Mouse (Mus musculus): ENCODE measurements around the gene Ifnk. TPM values are rescaled to one million over a fixed set of nuclear protein-coding genes. Genes with fewer than 3 reads are reported as not detected.

Gene Ifnk
- polyA plus RNA-seq, 1 experiment from 2014 or later = 0.36 TPM

- no peak overlapping the region for H3K4me2 ChIP-seq (ENCODE audit: low read depth, low read length)
- H3K4me3 ChIP-seq (ENCODE audit: low read depth, low read length) = no peak overlapping the region
- H3K9ac ChIP-seq (replicated peaks; ENCODE audit: low read length) = no peak overlapping the region
- no peaks in the 10 kb centered on the region for H3K4me1 ChIP-seq (ENCODE audit: control insufficient read depth, insufficient read depth, low read length)
- no peaks in the 10 kb centered on the region for H3K27me3 ChIP-seq (ENCODE audit: control insufficient read depth, insufficient read depth, low read length)
- WGBS = 72% methylated on average over 6 of the region's 6 CpGs
- H3K27ac ChIP-seq (replicated peaks; ENCODE audit: low read depth, low read length) = no peak overlapping the region
- no peaks in the 10 kb centered on the region for H3K9me3 ChIP-seq (replicated peaks; ENCODE audit: control insufficient read depth, low read length)
- DNase-seq (ENCODE audit: low spot score) (no peak), ATAC-seq (replicated peaks; ENCODE audit: insufficient number of reproducible peaks, low FRiP score, low TSS enrichment, low read depth) (no peak)
- H3K36me3 ChIP-seq (replicated peaks; ENCODE audit: control insufficient read depth, insufficient read depth, low read depth, low read length) = no peaks in the 10 kb centered on the region
Observed at GRCm38 (mm10) chr4:35130411-35130948, 21.4 kb upstream of the Ifnk start.

- Histone ChIP-seq H3K36me3 (replicated peaks; ENCODE audit: control insufficient read depth, insufficient read depth, low read depth, low read length) (no peaks in the 10 kb centered on the region), H3K9me3 (replicated peaks; ENCODE audit: control insufficient read depth, low read length) (no peaks in the 10 kb centered on the region), H3K9ac (replicated peaks; ENCODE audit: low read length) (no peak overlapping the region), H3K4me2 (ENCODE audit: low read depth, low read length) (no peak overlapping the region), H3K4me3 (ENCODE audit: low read depth, low read length) (no peak overlapping the region), H3K27me3 (ENCODE audit: control insufficient read depth, insufficient read depth, low read length) (no peaks in the 10 kb centered on the region), H3K4me1 (ENCODE audit: control insufficient read depth, insufficient read depth, low read length) (peaks cover 3% of the 10 kb centered on the region; the same call in 1 of the 2 replicates), H3K27ac (replicated peaks; ENCODE audit: low read depth, low read length) (no peak overlapping the region)
- ATAC-seq (replicated peaks; ENCODE audit: insufficient number of reproducible peaks, low FRiP score, low TSS enrichment, low read depth) = no peak
- no peak for DNase-seq (ENCODE audit: low spot score)
- 83% methylated on average over 4 of the region's 4 CpGs for WGBS
Observed at GRCm38 (mm10) chr4:35131592-35131991, 20.3 kb upstream of the Ifnk start.

- no peak overlapping the region for H3K9ac ChIP-seq (replicated peaks; ENCODE audit: low read length)
- DNase-seq (ENCODE audit: low spot score) (no peak), ATAC-seq (replicated peaks; ENCODE audit: insufficient number of reproducible peaks, low FRiP score, low TSS enrichment, low read depth) (no peak)
- 87% methylated on average over 4 of the region's 4 CpGs for WGBS
- H3K9me3 ChIP-seq (replicated peaks; ENCODE audit: control insufficient read depth, low read length) = no peaks in the 10 kb centered on the region
- no peaks in the 10 kb centered on the region for H3K36me3 ChIP-seq (replicated peaks; ENCODE audit: control insufficient read depth, insufficient read depth, low read depth, low read length)
- H3K27me3 ChIP-seq (ENCODE audit: control insufficient read depth, insufficient read depth, low read length) = no peaks in the 10 kb centered on the region
- H3K4me2 ChIP-seq (ENCODE audit: low read depth, low read length) = no peak overlapping the region
- H3K4me3 ChIP-seq (ENCODE audit: low read depth, low read length) = no peak overlapping the region
- H3K27ac ChIP-seq (replicated peaks; ENCODE audit: low read depth, low read length) = no peak overlapping the region
- peaks cover 3% of the 10 kb centered on the region; the same call in 1 of the 2 replicates for H3K4me1 ChIP-seq (ENCODE audit: control insufficient read depth, insufficient read depth, low read length)
Observed at GRCm38 (mm10) chr4:35133411-35133810, 18.4 kb upstream of the Ifnk start.

DNA sequence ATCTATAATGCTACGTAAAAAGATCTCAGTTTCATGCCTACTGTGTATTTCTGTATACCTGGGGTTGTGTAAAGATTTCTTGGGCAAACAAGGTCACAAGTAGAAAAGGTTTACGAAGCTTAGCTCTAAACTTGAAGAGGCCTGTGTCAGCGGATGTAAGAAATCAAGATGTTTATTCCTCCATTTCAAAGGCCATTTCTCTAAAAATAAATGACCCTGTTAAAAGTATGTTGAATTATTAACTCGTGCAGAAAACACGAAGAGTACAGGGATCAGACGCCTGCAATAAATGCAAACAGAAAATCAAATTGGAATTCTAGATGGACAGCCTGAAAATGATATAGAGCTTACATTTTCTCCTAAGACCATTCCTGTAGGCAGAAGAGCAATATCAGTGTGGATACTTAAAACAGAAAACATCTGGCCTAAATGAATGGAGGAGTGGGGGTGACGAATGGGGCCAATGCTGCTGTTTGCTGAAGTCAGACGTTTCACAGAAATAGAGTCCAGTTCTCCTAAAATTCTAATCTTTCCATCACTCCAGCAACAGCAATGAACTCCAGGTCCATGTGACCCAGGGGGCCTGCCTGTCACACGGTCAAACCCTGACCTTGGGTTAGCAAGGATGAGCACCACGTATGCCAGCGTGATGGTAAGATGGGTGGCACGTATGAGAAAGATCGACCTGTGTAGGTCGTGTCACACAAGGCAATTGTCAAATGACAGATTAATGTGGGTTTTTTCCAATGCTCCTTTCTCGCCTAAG lies 16.8 kb upstream of the Ifnk start:
- no peak overlapping the region for H3K4me3 ChIP-seq (ENCODE audit: low read depth, low read length)
- no peak for ATAC-seq (replicated peaks; ENCODE audit: insufficient number of reproducible peaks, low FRiP score, low TSS enrichment, low read depth)
- 72% methylated on average over 15 of the region's 15 CpGs for WGBS
- peaks cover 3% of the 10 kb centered on the region; the same call in 1 of the 2 replicates for H3K4me1 ChIP-seq (ENCODE audit: control insufficient read depth, insufficient read depth, low read length)
- no peak overlapping the region for H3K4me2 ChIP-seq (ENCODE audit: low read depth, low read length)
- no peaks in the 10 kb centered on the region for H3K36me3 ChIP-seq (replicated peaks; ENCODE audit: control insufficient read depth, insufficient read depth, low read depth, low read length)
- H3K9me3 ChIP-seq (replicated peaks; ENCODE audit: control insufficient read depth, low read length) = no peaks in the 10 kb centered on the region
- no peak for DNase-seq (ENCODE audit: low spot score)
- H3K27ac ChIP-seq (replicated peaks; ENCODE audit: low read depth, low read length) = no peak overlapping the region
- no peaks in the 10 kb centered on the region for H3K27me3 ChIP-seq (ENCODE audit: control insufficient read depth, insufficient read depth, low read length)
- H3K9ac ChIP-seq (replicated peaks; ENCODE audit: low read length) = no peak overlapping the region

- Histone ChIP-seq H3K27me3 (ENCODE audit: control insufficient read depth, insufficient read depth, low read length) (no peaks in the 10 kb centered on the region), H3K27ac (replicated peaks; ENCODE audit: low read depth, low read length) (no peak overlapping the region), H3K9me3 (replicated peaks; ENCODE audit: control insufficient read depth, low read length) (no peaks in the 10 kb centered on the region), H3K4me3 (ENCODE audit: low read depth, low read length) (no peak overlapping the region), H3K36me3 (replicated peaks; ENCODE audit: control insufficient read depth, insufficient read depth, low read depth, low read length) (no peaks in the 10 kb centered on the region), H3K9ac (replicated peaks; ENCODE audit: low read length) (no peak overlapping the region), H3K4me1 (ENCODE audit: control insufficient read depth, insufficient read depth, low read length) (peaks cover 3% of the 10 kb centered on the region; the same call in 1 of the 2 replicates), H3K4me2 (ENCODE audit: low read depth, low read length) (no peak overlapping the region)
- DNase-seq (ENCODE audit: low spot score) = no peak
- ATAC-seq (replicated peaks; ENCODE audit: insufficient number of reproducible peaks, low FRiP score, low TSS enrichment, low read depth) = no peak
- WGBS = 73% methylated on average over 4 of the region's 4 CpGs
Observed at GRCm38 (mm10) chr4:35135806-35136205, 16.1 kb upstream of the Ifnk start.

DNA sequence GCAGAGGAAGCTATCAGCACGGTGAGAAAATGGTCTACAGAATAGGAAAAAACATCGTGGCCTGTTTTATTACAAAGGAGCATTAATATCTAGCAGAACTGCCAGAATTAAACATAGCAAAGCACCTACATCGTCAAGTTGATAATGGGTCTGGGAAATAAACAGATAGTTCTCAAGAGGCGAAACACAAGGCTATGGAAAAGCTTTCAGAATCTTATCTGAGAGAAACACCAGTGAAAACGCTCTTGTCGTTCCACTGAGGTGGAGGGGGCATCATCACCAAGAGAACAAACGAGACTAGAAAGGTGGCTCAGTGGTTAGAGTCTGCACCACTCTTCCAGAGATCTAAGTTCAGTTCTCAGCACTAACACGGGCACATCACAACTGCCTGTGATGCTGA lies 14.9 kb upstream of the Ifnk start:
- WGBS = 88% methylated on average over 8 of the region's 8 CpGs
- no peaks in the 10 kb centered on the region for H3K36me3 ChIP-seq (replicated peaks; ENCODE audit: control insufficient read depth, insufficient read depth, low read depth, low read length)

DNA sequence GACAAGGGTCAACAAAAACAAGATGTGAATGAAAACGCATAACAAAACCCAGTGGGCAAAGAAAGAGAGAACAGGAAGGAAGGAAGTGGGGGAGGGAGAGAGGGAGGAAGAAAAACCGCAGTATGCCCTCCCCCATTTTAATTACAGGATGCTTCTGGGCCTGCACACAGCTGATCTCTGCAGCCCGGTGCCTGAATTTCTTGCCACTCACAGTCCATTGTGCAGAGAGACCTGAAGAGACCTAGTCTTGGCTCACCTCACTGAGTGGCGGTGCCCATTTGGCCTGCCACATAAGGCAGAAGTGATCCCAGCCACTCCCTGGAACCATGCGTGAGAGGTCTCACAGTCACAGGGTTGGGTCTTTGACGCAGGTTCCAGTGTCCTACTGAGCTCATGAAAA lies 13.8 kb upstream of the Ifnk start:
- Histone ChIP-seq H3K4me2 (ENCODE audit: low read depth, low read length) (no peak overlapping the region), H3K9me3 (replicated peaks; ENCODE audit: control insufficient read depth, low read length) (no peaks in the 10 kb centered on the region), H3K36me3 (replicated peaks; ENCODE audit: control insufficient read depth, insufficient read depth, low read depth, low read length) (no peaks in the 10 kb centered on the region), H3K27ac (replicated peaks; ENCODE audit: low read depth, low read length) (no peak overlapping the region), H3K9ac (replicated peaks; ENCODE audit: low read length) (no peak overlapping the region), H3K4me3 (ENCODE audit: low read depth, low read length) (no peak overlapping the region), H3K4me1 (ENCODE audit: control insufficient read depth, insufficient read depth, low read length) (peaks cover 3% of the 10 kb centered on the region; the same call in 1 of the 2 replicates), H3K27me3 (ENCODE audit: control insufficient read depth, insufficient read depth, low read length) (no peaks in the 10 kb centered on the region)
- ATAC-seq (replicated peaks; ENCODE audit: insufficient number of reproducible peaks, low FRiP score, low TSS enrichment, low read depth) (no peak), DNase-seq (ENCODE audit: low spot score) (no peak)
- 36% methylated on average over 6 of the region's 6 CpGs for WGBS

More for the DNA sequence above, 14.9 kb upstream of the Ifnk start:
- no peaks in the 10 kb centered on the region for H3K9me3 ChIP-seq (replicated peaks; ENCODE audit: control insufficient read depth, low read length)
- H3K4me2 ChIP-seq (ENCODE audit: low read depth, low read length) = no peak overlapping the region
- no peak for DNase-seq (ENCODE audit: low spot score)
- no peaks in the 10 kb centered on the region for H3K27me3 ChIP-seq (ENCODE audit: control insufficient read depth, insufficient read depth, low read length)
- no peak overlapping the region for H3K27ac ChIP-seq (replicated peaks; ENCODE audit: low read depth, low read length)
- H3K4me1 ChIP-seq (ENCODE audit: control insufficient read depth, insufficient read depth, low read length) = peaks cover 3% of the 10 kb centered on the region; the same call in 1 of the 2 replicates
- no peak for ATAC-seq (replicated peaks; ENCODE audit: insufficient number of reproducible peaks, low FRiP score, low TSS enrichment, low read depth)
- no peak overlapping the region for H3K9ac ChIP-seq (replicated peaks; ENCODE audit: low read length)
- no peak overlapping the region for H3K4me3 ChIP-seq (ENCODE audit: low read depth, low read length)

DNA sequence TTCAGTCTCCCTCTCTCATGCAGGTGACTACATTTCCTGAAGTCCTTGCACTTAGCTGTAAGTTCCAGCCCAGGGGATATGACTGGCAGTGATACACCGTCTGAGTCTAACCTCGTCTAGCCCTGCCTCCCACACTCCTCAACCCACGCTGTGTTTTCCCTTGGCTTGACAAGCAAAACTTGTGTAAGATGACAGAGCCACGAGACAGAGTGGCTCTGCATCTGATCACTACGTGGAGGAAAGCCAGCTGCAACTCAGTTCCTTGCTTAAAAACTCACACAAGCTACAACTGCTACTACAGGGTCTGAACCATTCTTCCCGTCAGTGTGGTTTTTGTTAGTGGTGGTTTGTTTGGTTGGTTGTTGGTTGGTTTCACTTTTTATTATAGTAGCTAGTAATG lies 11.5 kb upstream of the Ifnk start:
- no peak for ATAC-seq (replicated peaks; ENCODE audit: insufficient number of reproducible peaks, low FRiP score, low TSS enrichment, low read depth)
- WGBS = 85% methylated on average over 6 of the region's 6 CpGs
- DNase-seq (ENCODE audit: low spot score) = no peak

More for the DNA sequence above, 11.5 kb upstream of the Ifnk start:
- no peaks in the 10 kb centered on the region for H3K27me3 ChIP-seq (ENCODE audit: control insufficient read depth, insufficient read depth, low read length)
- no peak overlapping the region for H3K4me2 ChIP-seq (ENCODE audit: low read depth, low read length)
- no peak overlapping the region for H3K9ac ChIP-seq (replicated peaks; ENCODE audit: low read length)
- H3K36me3 ChIP-seq (replicated peaks; ENCODE audit: control insufficient read depth, insufficient read depth, low read depth, low read length) = no peaks in the 10 kb centered on the region
- no peak overlapping the region for H3K27ac ChIP-seq (replicated peaks; ENCODE audit: low read depth, low read length)
- peaks cover 3% of the 10 kb centered on the region; the same call in 1 of the 2 replicates for H3K4me1 ChIP-seq (ENCODE audit: control insufficient read depth, insufficient read depth, low read length)
- no peak overlapping the region for H3K4me3 ChIP-seq (ENCODE audit: low read depth, low read length)
- no peaks in the 10 kb centered on the region for H3K9me3 ChIP-seq (replicated peaks; ENCODE audit: control insufficient read depth, low read length)

All from embryonic facial prominence, embryonic 11.5 days (tissue).